Mouse (Mus musculus): ENCODE data around the gene Ilf2.

DNA sequence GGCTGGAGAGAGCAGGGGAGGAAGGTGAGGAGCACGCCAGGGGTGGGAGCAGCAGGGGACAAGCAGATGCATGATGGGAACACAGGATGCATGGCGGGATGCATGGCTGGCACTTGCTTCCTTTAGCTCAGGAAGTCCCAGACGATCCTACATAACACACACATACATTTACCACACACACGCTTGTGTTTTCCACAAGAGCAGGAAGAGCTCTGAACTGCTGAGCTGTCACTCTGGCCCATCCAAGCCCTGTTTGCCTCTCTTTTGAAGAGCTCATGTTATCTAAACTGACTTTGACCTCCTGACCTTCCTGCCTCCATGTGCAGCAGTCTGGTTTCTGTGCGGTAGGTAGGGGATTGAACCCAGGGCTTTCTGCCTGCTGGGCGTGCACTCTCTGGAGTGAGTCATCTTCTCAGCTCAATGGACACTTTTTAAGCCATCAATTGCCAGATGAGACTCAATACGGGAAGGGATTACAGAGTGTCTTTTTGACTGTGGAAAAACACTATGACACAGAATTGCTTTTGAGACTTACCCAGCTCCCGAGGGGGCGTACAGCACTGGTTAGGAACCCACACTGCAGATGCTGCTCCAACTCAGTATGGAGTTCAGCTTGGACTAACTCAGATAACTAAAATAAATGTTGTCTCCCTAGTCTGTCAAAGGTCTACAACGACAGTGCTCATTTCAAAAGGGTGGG lies 24.4 kb upstream of the Ilf2 start:
- no peak for TF ChIP-seq USF1 (IDR thresholded peaks at IDR 0.05; ENCODE audit: low read depth)
- TF ChIP-seq TCF12 (IDR thresholded peaks at IDR 0.05; ENCODE audit: insufficient read depth, poor library complexity, severe bottlenecking) = no peak
- TF ChIP-seq POLR2A (IDR thresholded peaks at IDR 0.05; ENCODE audit: insufficient read length, low read depth) = no peak
- TF ChIP-seq MAX (IDR thresholded peaks at IDR 0.05; ENCODE audit: low read depth) = no peak
- TF ChIP-seq POLR2AphosphoS2 (IDR thresholded peaks at IDR 0.05; ENCODE audit: insufficient read length, low read depth) = no peak
- TF ChIP-seq TCF3 (IDR thresholded peaks at IDR 0.05; ENCODE audit: insufficient read length, low read depth) = no peak
- no peak for TF ChIP-seq MYOD1 (IDR thresholded peaks at IDR 0.05; ENCODE audit: control insufficient read depth in 1 of 3, insufficient read length in 2 of 3, low read depth in 2 of 3)
- TF ChIP-seq E2F4 (IDR thresholded peaks at IDR 0.05; ENCODE audit: insufficient read depth) = no peak
- TF ChIP-seq MYOG (IDR thresholded peaks at IDR 0.05; ENCODE audit: control insufficient read depth in 1 of 3, insufficient read depth in 1 of 3, insufficient read length in 2 of 3, low read depth in 2 of 3) = no peak
- TF ChIP-seq CEBPB (IDR thresholded peaks at IDR 0.05; ENCODE audit: insufficient read depth, poor library complexity, severe bottlenecking) = no peak
- TF ChIP-seq REST (IDR thresholded peaks at IDR 0.05; ENCODE audit: insufficient read depth, insufficient read length) = no peak
